ENCODE assay signal across 8 mouse cellular contexts in the genomic region with DNA sequence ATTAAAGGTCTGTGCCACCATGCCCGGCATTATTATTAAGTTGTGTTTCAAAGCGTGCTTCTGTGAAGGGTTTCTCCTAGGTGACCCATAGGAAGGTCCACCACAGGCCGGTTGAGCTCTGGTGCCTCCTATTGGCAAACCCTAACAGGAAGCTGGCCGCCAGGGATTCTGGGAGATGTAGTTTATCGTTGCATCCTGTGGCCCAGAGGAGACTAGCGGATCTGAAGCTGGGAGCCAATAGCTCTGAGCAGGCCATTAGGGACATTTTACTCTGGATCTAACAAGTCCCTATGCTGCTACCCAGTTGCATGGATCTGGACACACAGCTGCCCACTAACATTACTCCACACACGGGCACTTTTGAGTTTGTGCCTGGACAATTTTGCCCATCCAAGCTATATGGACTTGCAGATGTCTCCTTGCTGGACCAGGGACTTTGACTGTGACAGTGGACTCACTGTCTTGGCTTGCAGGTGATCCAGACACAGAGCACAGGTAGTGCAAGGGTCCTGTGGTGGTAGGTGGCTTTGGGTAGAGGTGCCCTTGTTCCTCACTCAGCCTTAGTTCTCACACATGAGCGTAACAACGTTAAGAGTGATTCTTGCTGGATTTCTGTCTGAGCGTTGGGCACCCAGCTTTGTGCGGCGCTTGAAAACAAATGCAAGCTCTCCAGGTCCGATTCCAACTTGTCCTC. TPM values are rescaled to one million over a fixed set of nuclear protein-coding genes. Genes with fewer than 3 reads are reported as not detected.
A peak's percentile ranks its signal among the peaks of the same experiment; 100 is the strongest.
DNase-seq lines count a peak whose midpoint lies in the region; ATAC-seq and TF ChIP-seq lines count a peak whose summit lies in the region.

No protein-coding gene starts in this region.

- DNase-seq in CH12.LX (ENCODE audit: extremely low read depth) (peak; percentile 74), liver (peak; percentile 86)
- DNase-seq in c-Kit-negative CD71-positive TER-119-positive erythroid progenitor cells, embryonic 14.5 days (ENCODE audit: low read depth, low spot score) = peak; percentile 72
- peak; percentile 89 for DNase-seq in kidney, postnatal 0 days (ENCODE audit: low spot score)
- peak; percentile 76 for DNase-seq in midbrain, postnatal 0 days (ENCODE audit: low spot score)

- H3K4me2 ChIP-seq in CH12.LX (ENCODE audit: insufficient read depth, low read depth, poor library complexity, severe bottlenecking) = peak overlapping the region; percentile 58
- peak overlapping the region; percentile 70 for H3K4me2 ChIP-seq in heart, embryonic 13.5 days
- peak overlapping the region; percentile 54 for H3K4me2 ChIP-seq in kidney, postnatal 0 days (ENCODE audit: low read length)
- 0 out of 2 replicates have a peak overlapping the region, but pooled peaks have one; percentile 16 for H3K4me2 ChIP-seq in midbrain, postnatal 0 days (ENCODE audit: low read depth, low read length, poor library complexity, severe bottlenecking)
- H3K4me2 ChIP-seq in stomach, embryonic 14.5 days (replicated peaks; ENCODE audit: low read depth, low read length) = peak overlapping the region; percentile 29

- no peak overlapping the region for H3K27ac ChIP-seq in CH12.LX (ENCODE audit: insufficient read depth, low read depth)
- H3K27ac ChIP-seq in heart, embryonic 13.5 days (replicated peaks) = peak overlapping the region; percentile 68
- H3K27ac ChIP-seq in kidney, postnatal 0 days = no peak overlapping the region
- no peak overlapping the region for H3K27ac ChIP-seq in midbrain, postnatal 0 days (ENCODE audit: low read depth, low read length)
- no peak overlapping the region; the same call in 1 of the 2 replicates for H3K27ac ChIP-seq in stomach, embryonic 14.5 days (ENCODE audit: low read length)

- 0 out of 2 replicates have a peak overlapping the region, but pooled peaks have one; percentile 12 for H3K9ac ChIP-seq in CH12.LX (ENCODE audit: insufficient read depth, low read depth)
- H3K9ac ChIP-seq in heart, embryonic 13.5 days = peak overlapping the region; percentile 76
- H3K9ac ChIP-seq in kidney, postnatal 0 days (ENCODE audit: low read depth, low read length) = no peak overlapping the region
- no peak overlapping the region for H3K9ac ChIP-seq in midbrain, postnatal 0 days (replicated peaks; ENCODE audit: low read length, poor library complexity, severe bottlenecking)
- H3K9ac ChIP-seq in stomach, embryonic 14.5 days (replicated peaks; ENCODE audit: low read depth, low read length) = peak overlapping the region; percentile 30; the same call in 1 of the 2 replicates

- no peak for TF ChIP-seq EP300 in CH12.LX (IDR thresholded peaks at IDR 0.05; ENCODE audit: low read length)

- H3K9me3 ChIP-seq in CH12.LX (replicated peaks; ENCODE audit: low read length) = peaks cover 4% of the 10 kb centered on the region
- 0 out of 2 replicates have a peak, but pooled peaks cover 4% of the 10 kb centered on the region for H3K9me3 ChIP-seq in heart, embryonic 13.5 days
- H3K9me3 ChIP-seq in kidney, postnatal 0 days (replicated peaks; ENCODE audit: low read length) = no peaks in the 10 kb centered on the region
- H3K9me3 ChIP-seq in midbrain, postnatal 0 days (ENCODE audit: low read length) = no peaks in the 10 kb centered on the region
- no peaks in the 10 kb centered on the region for H3K9me3 ChIP-seq in stomach, embryonic 14.5 days (ENCODE audit: control insufficient read depth, low read depth, low read length)

- peaks cover 10 to 36% of the 10 kb centered on the region in 2 experiments for H3K4me1 ChIP-seq in CH12.LX (ENCODE audit: control insufficient read depth in 1 of 2, insufficient read depth in 2 of 2)
- H3K4me1 ChIP-seq in heart, embryonic 13.5 days = peaks cover 24% of the 10 kb centered on the region
- H3K4me1 ChIP-seq in kidney, postnatal 0 days (replicated peaks; ENCODE audit: insufficient read depth, low read length) = 0 out of 2 replicates have a peak, but pooled peaks cover 3% of the 10 kb centered on the region
- H3K4me1 ChIP-seq in midbrain, postnatal 0 days (ENCODE audit: insufficient read depth, low read length) = no peaks in the 10 kb centered on the region
- H3K4me1 ChIP-seq in stomach, embryonic 14.5 days (ENCODE audit: control insufficient read depth, insufficient read depth, low read length) = no peaks in the 10 kb centered on the region; the same call in 1 of the 2 replicates

- in situ Hi-C loops in CH12.LX (cut with MboI; ENCODE audit: low pct_ligation_motif_present, low pct_unique_long_range_greater_than_20kb, low sequenced_read_pairs) = loop anchor here (5.0 to 25.0 kb wide), 2 partner anchors 102 to 352 kb away; a partner anchor contains a TSS

- 18% methylated on average over 13 of the region's 13 CpGs for WGBS in heart, embryonic 13.5 days
- 16% methylated on average over 13 of the region's 13 CpGs for WGBS in kidney, postnatal 0 days
- 20% methylated on average over 13 of the region's 13 CpGs for WGBS in midbrain, postnatal 0 days
- WGBS in stomach, embryonic 14.5 days = 21% methylated on average over 13 of the region's 13 CpGs

- H3K27me3 ChIP-seq in CH12.LX (replicated peaks) = no peaks in the 10 kb centered on the region
- H3K27me3 ChIP-seq in heart, embryonic 13.5 days (replicated peaks) = no peaks in the 10 kb centered on the region
- no peaks in the 10 kb centered on the region for H3K27me3 ChIP-seq in kidney, postnatal 0 days (ENCODE audit: insufficient read depth, low read length)
- H3K27me3 ChIP-seq in midbrain, postnatal 0 days (ENCODE audit: insufficient read depth, low read length) = no peaks in the 10 kb centered on the region
- no peaks in the 10 kb centered on the region for H3K27me3 ChIP-seq in stomach, embryonic 14.5 days (ENCODE audit: control insufficient read depth, insufficient read depth, low read length)

- peak overlapping the region in 2 of 3 experiments; percentile 11 to 28 for H3K4me3 ChIP-seq in CH12.LX (replicated peaks in 1 of 3; ENCODE audit: low read depth in 2 of 3, low read length in 2 of 3, poor library complexity in 1 of 3)
- H3K4me3 ChIP-seq in heart, embryonic 13.5 days = peak overlapping the region; percentile 43
- peak overlapping the region; percentile 19 for H3K4me3 ChIP-seq in kidney, postnatal 0 days (replicated peaks; ENCODE audit: low read depth, low read length)
- H3K4me3 ChIP-seq in midbrain, postnatal 0 days (ENCODE audit: low read depth, low read length) = no peak overlapping the region
- H3K4me3 ChIP-seq in stomach, embryonic 14.5 days (ENCODE audit: low read depth, low read length) = 0 out of 2 replicates have a peak overlapping the region, but pooled peaks have one; percentile 3

- peak; percentile 46 for TF ChIP-seq RAD21 in CH12.LX (IDR thresholded peaks at IDR 0.05; ENCODE audit: low read depth, low read length)

- peak; percentile 83 for ATAC-seq in erythroid progenitor cell, adult 5-6 weeks (replicated peaks; ENCODE audit: low FRiP score, poor library complexity, severe bottlenecking)
- ATAC-seq in heart, embryonic 13.5 days (ENCODE audit: extremely low read depth, insufficient number of reproducible peaks, low FRiP score, low TSS enrichment) = peak; percentile 55; the same call in 1 of the 2 replicates
- ATAC-seq in kidney, postnatal 0 days (replicated peaks; ENCODE audit: low FRiP score, low read depth) = peak; percentile 57; the same call in 1 of the 2 replicates
- ATAC-seq in midbrain, postnatal 0 days (ENCODE audit: low FRiP score) = no peak
- ATAC-seq in stomach, embryonic 14.5 days (ENCODE audit: insufficient number of reproducible peaks, insufficient read depth, low FRiP score, low read depth) = peak; percentile 12; the same call in 1 of the 2 replicates

- dilution Hi-C loops in CH12.LX (cut with MboI; ENCODE audit: extremely low pct_ligation_motif_present, extremely low pct_unique_long_range_greater_than_20kb, low sequenced_read_pairs) = no loop called here

- TF ChIP-seq POLR2A in CH12.LX (IDR thresholded peaks at IDR 0.05; ENCODE audit: low read depth, low read length) = no peak

- H3K36me3 ChIP-seq in CH12.LX (replicated peaks in 1 of 2; ENCODE audit: control insufficient read depth in 1 of 2, insufficient read depth in 1 of 2, low read length in 1 of 2) = no peaks in the 10 kb centered on the region
- H3K36me3 ChIP-seq in heart, embryonic 13.5 days = no peaks in the 10 kb centered on the region
- no peaks in the 10 kb centered on the region for H3K36me3 ChIP-seq in kidney, postnatal 0 days (ENCODE audit: insufficient read depth, low read length)
- H3K36me3 ChIP-seq in midbrain, postnatal 0 days (ENCODE audit: insufficient read depth, low read length) = no peaks in the 10 kb centered on the region
- H3K36me3 ChIP-seq in stomach, embryonic 14.5 days (ENCODE audit: control insufficient read depth, insufficient read depth, low read length) = no peaks in the 10 kb centered on the region

- H3K79me2 ChIP-seq in CH12.LX (replicated peaks; ENCODE audit: control insufficient read depth, extremely low read depth, insufficient read depth, poor library complexity, severe bottlenecking) = no peaks in the 10 kb centered on the region

- TF ChIP-seq CTCF in CH12.LX (conservative IDR thresholded peaks at IDR 0.05 in 1 of 2, IDR thresholded peaks at IDR 0.05 in 1 of 2; ENCODE audit: low read depth in 2 of 2, low read length in 2 of 2) = peak in 1 of 2 experiments; percentile 61; a peak in 2 of 4 replicates
- peak; percentile 62 for TF ChIP-seq CTCF in kidney, postnatal 0 days (IDR thresholded peaks at IDR 0.05; ENCODE audit: low read depth)
- peak; percentile 64 for TF ChIP-seq CTCF in midbrain, postnatal 0 days (IDR thresholded peaks at IDR 0.05)

RNA-seq across cellular contexts. Expression of a gene that starts 24.4 kb away (rescaled TPM):
- total RNA-seq in CH12.LX (2012; rRNA removed) (51.7 and 65.3 TPM in 2 replicates), CH12.LX (2014; rRNA removed) (18.2 and 19.7 TPM in 2 replicates)
- 70.4 and 75.7 TPM in 2 replicates for polyA plus RNA-seq in CH12.LX (2012; ENCODE audit: insufficient read length, low read depth)
- total RNA-seq in erythroid progenitor cell, adult 5-6 weeks (2015; ENCODE audit: low replicate concordance) = 0.84 TPM in 1 of 2 replicates, not detected in the other
- total RNA-seq in erythroid progenitor cell, adult 5-6 weeks (2017; ENCODE audit: low replicate concordance) = 5.1 TPM in 1 of 2 replicates, not detected in the other
- 135 and 155 TPM in 2 replicates for polyA plus RNA-seq in heart, embryonic 13.5 days (2015; fragmentation: Nextera tagmentation; extraction: Ambion mirVana)
- polyA plus RNA-seq in kidney, postnatal 0 days (2015; fragmentation: Nextera tagmentation; extraction: Ambion mirVana) = 175 and 205 TPM in 2 replicates
- total RNA-seq in midbrain, postnatal 0 days (2014; rRNA removed) = 536 and 616 TPM in 2 replicates
- 485 and 504 TPM in 2 replicates for polyA plus RNA-seq in midbrain, postnatal 0 days (2015; fragmentation: Nextera tagmentation; extraction: Ambion mirVana)
- polyA plus RNA-seq in stomach, embryonic 14.5 days (2014; fragmentation: Nextera tagmentation; extraction: Ambion mirVana) = 232 and 251 TPM in 2 replicates

RNA-seq across cellular contexts. Expression of a gene that starts 29.2 kb away (rescaled TPM):
- total RNA-seq in CH12.LX (2012; rRNA removed) (4,756 and 5,246 TPM in 2 replicates), CH12.LX (2014; rRNA removed) (3,882 and 4,152 TPM in 2 replicates)
- polyA plus RNA-seq in CH12.LX (2012; ENCODE audit: insufficient read length, low read depth) = 3,023 and 5,048 TPM in 2 replicates
- 4,902 and 5,552 TPM in 2 replicates for total RNA-seq in erythroid progenitor cell, adult 5-6 weeks (2015; ENCODE audit: low replicate concordance)
- 1,509 and 1,723 TPM in 2 replicates for total RNA-seq in erythroid progenitor cell, adult 5-6 weeks (2017; ENCODE audit: low replicate concordance)
- polyA plus RNA-seq in heart, embryonic 13.5 days (2015; fragmentation: Nextera tagmentation; extraction: Ambion mirVana) = 6,383 and 6,386 TPM in 2 replicates
- 14,836 and 15,514 TPM in 2 replicates for polyA plus RNA-seq in kidney, postnatal 0 days (2015; fragmentation: Nextera tagmentation; extraction: Ambion mirVana)
- total RNA-seq in midbrain, postnatal 0 days (2014; rRNA removed) = 5,191 and 5,200 TPM in 2 replicates
- 15,915 and 17,004 TPM in 2 replicates for polyA plus RNA-seq in midbrain, postnatal 0 days (2015; fragmentation: Nextera tagmentation; extraction: Ambion mirVana)
- 17,142 and 17,567 TPM in 2 replicates for polyA plus RNA-seq in stomach, embryonic 14.5 days (2014; fragmentation: Nextera tagmentation; extraction: Ambion mirVana)

RNA-seq across cellular contexts. Expression of a gene that starts 40.6 kb away (rescaled TPM):
- total RNA-seq in CH12.LX (2012; rRNA removed) (5.0 and 6.4 TPM in 2 replicates), CH12.LX (2014; rRNA removed) (2.3 and 3.7 TPM in 2 replicates)
- 5.0 and 5.5 TPM in 2 replicates for polyA plus RNA-seq in CH12.LX (2012; ENCODE audit: insufficient read length, low read depth)
- 0.42 and 4.0 TPM in 2 replicates for total RNA-seq in erythroid progenitor cell, adult 5-6 weeks (2015; ENCODE audit: low replicate concordance)
- total RNA-seq in erythroid progenitor cell, adult 5-6 weeks (2017; ENCODE audit: low replicate concordance) = 2.4 and 2.7 TPM in 2 replicates
- polyA plus RNA-seq in heart, embryonic 13.5 days (2015; fragmentation: Nextera tagmentation; extraction: Ambion mirVana) = 8.7 and 9.5 TPM in 2 replicates
- 9.6 and 9.9 TPM in 2 replicates for polyA plus RNA-seq in kidney, postnatal 0 days (2015; fragmentation: Nextera tagmentation; extraction: Ambion mirVana)
- 52.8 and 67.5 TPM in 2 replicates for total RNA-seq in midbrain, postnatal 0 days (2014; rRNA removed)
- polyA plus RNA-seq in midbrain, postnatal 0 days (2015; fragmentation: Nextera tagmentation; extraction: Ambion mirVana) = 25.5 and 27.5 TPM in 2 replicates
- polyA plus RNA-seq in stomach, embryonic 14.5 days (2014; fragmentation: Nextera tagmentation; extraction: Ambion mirVana) = 9.1 and 10.5 TPM in 2 replicates

Comparison
In these comparisons a context has a peak if more than half of its experiments do, and no peak if none do; other contexts are left out.
1. H3K4me2 ChIP-seq: peak in every context shown above with its lines; median percentile 70 in heart, embryonic 13.5 days; 58 in CH12.LX; 54 in kidney, postnatal 0 days; 29 in stomach, embryonic 14.5 days; 16 in midbrain, postnatal 0 days.
2. H3K9ac ChIP-seq: peak in CH12.LX (single experiment), heart, embryonic 13.5 days (single experiment) and stomach, embryonic 14.5 days (single experiment); none in kidney, postnatal 0 days (single experiment) and midbrain, postnatal 0 days (single experiment).
3. Peak in every context shown above with its lines, with median percentiles within 50 percentile points of each other: DNase-seq.